Mouse (Mus musculus) limb, embryonic 11.5 days (tissue): Measurements from ENCODE around the gene Stk32c. TPM values are rescaled to one million over a fixed set of nuclear protein-coding genes. Genes with fewer than 3 reads are reported as not detected.

ENCODE experiments used
- polyA plus RNA-seq: library from polyadenylated mRNA; unstranded; fragments of >200 nt; fragmentation: Nextera tagmentation; extraction: Ambion mirVana; gene quantifications from 2 replicates; pipeline ENCODE4 v1.2.1, GENCODE M21; 2014

Gene Stk32c
- polyA plus RNA-seq, 1 experiment from 2014 or later, result 0.17 TPM

Other genes with a start within 250 kb of the Stk32c start
- gene Dpysl4, start 127.3 kb downstream of the Stk32c start, polyA plus RNA-seq, result 31.0 and 32.8 TPM in 2 replicates
- gene Lrrc27, start 319 bp downstream of the Stk32c start, polyA plus RNA-seq, result 3.2 and 4.9 TPM in 2 replicates
- gene Pwwp2b, start 35.2 kb upstream of the Stk32c start, polyA plus RNA-seq, result 5.7 and 6.6 TPM in 2 replicates
- gene Inpp5a, start 175.8 kb upstream of the Stk32c start, polyA plus RNA-seq, result 23.0 and 24.4 TPM in 2 replicates